Mouse (Mus musculus): ENCODE results near the gene Pmfbp1.

GRCm38 (mm10) chr8:109451000-109451399, 42.8 kb upstream of the Pmfbp1 start:
- TF ChIP-seq GATA1 (IDR thresholded peaks at IDR 0.05; ENCODE audit: low read length) (no peak), TAL1 (IDR thresholded peaks at IDR 0.05; ENCODE audit: low read length) (no peak)
